Mouse (Mus musculus) hindbrain, embryonic 16.5 days (tissue): ENCODE data around the gene Mrpl55. TPM values are rescaled to one million over a fixed set of nuclear protein-coding genes. Genes with fewer than 3 reads are reported as not detected.
A peak's percentile ranks its signal among the peaks of the same experiment; 100 is the strongest.

Source experiments
- ATAC-seq: fragments of 200-750 bp; cut with Nextera tagmentation; 2 replicates; pipeline ENCODE4 v1.8.0; 2017; ENCODE audit warnings: moderate TSS enrichment, moderate library complexity
- H3K27ac ChIP-seq: fragments of 300-500 bp; sonication (generic); 2 replicates; pipeline ENCODE4 v1.5.1; 2014; ENCODE audit warnings: low read depth, mild to moderate bottlenecking, control low read depth, low read length, moderate library complexity
- H3K27me3 ChIP-seq: fragments of 300-500 bp; sonication (generic); replicated peaks from 2 replicates; pipeline ENCODE4 v1.6.1; 2014; ENCODE audit warnings: low read length; ENCODE audit not compliant: control insufficient read depth, insufficient read depth
- H3K36me3 ChIP-seq: fragments of 300-500 bp; sonication (generic); 2 replicates; pipeline ENCODE4 v1.6.1; 2014; ENCODE audit warnings: mild to moderate bottlenecking, low read length, moderate library complexity, mixed read lengths; ENCODE audit not compliant: control insufficient read depth, insufficient read depth
- H3K4me1 ChIP-seq: fragments of 300-500 bp; sonication (generic); 2 replicates; pipeline ENCODE4 v1.6.1; 2014; ENCODE audit warnings: low read depth, low read length; ENCODE audit not compliant: control insufficient read depth, insufficient read depth
- H3K4me2 ChIP-seq: fragments of 300-500 bp; sonication (generic); 2 replicates; pipeline ENCODE4 v1.6.1; 2014; ENCODE audit warnings: mild to moderate bottlenecking, low read length, control low read depth, moderate library complexity
- H3K4me3 ChIP-seq: fragments of 300-500 bp; sonication (generic); 2 replicates; pipeline ENCODE4 v1.5.1; 2014; ENCODE audit warnings: mild to moderate bottlenecking, low read length, control low read depth, moderate library complexity
- H3K9ac ChIP-seq: fragments of 300-500 bp; sonication (generic); 2 replicates; pipeline ENCODE4 v1.6.1; 2014; ENCODE audit warnings: low read depth, mild to moderate bottlenecking, control low read depth, low read length, moderate library complexity
- H3K9me3 ChIP-seq: fragments of 300-500 bp; sonication (generic); 2 replicates; pipeline ENCODE4 v1.6.1; 2014; ENCODE audit warnings: mild to moderate bottlenecking, low read length, moderate library complexity; ENCODE audit not compliant: control insufficient read depth
- WGBS: fragments of 180-500 bp; shearing (Covaris S2); extraction: QIAGEN DNeasy Blood & Tissue Kit; methylation state at CpG from one replicate; pipeline ENCODE4 v1.1.7; 2014; 5-methylcytosine and 5-hydroxymethylcytosine counted together
- polyA plus RNA-seq: library from polyadenylated mRNA; unstranded; fragments of >200 nt; fragmentation: Nextera tagmentation; extraction: Ambion mirVana; gene quantifications from 2 replicates; pipeline ENCODE4 v1.2.1, GENCODE M21; 2015

Gene Mrpl55
- polyA plus RNA-seq, 1 experiment from 2014 or later = 95.9 TPM

DNA sequence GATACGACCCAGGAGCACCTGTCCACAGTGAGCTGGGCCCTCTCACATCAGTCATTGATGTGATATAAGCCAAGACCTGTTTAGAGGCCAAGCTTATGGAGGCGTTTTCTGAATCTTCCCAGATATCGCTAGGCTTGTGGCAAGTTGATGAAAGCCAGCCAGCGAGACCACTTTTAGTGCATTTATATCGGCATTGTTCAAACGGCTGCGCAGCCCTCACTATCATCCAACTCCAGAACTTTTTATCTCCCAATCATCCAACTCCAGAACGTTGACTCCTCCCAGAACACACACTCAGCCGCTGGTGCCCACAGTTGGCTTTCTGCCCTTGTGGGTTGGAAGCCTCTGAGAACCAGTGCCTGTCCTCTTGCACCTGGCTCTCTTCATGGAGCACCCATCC, 37.9 kb upstream of the Mrpl55 start:
- Histone ChIP-seq H3K27ac (peak overlapping the region; percentile 100), H3K4me3 (no peak overlapping the region; the same call in 1 of the 2 replicates), H3K9ac (no peak overlapping the region; the same call in 1 of the 2 replicates), H3K27me3 (no peaks in the 10 kb centered on the region), H3K36me3 (no peaks in the 10 kb centered on the region), H3K4me1 (peaks cover 17% of the 10 kb centered on the region), H3K4me2 (peak overlapping the region; percentile 87), H3K9me3 (no peaks in the 10 kb centered on the region)
- ATAC-seq = no peak
- 87% methylated on average over 9 of the region's 9 CpGs for WGBS

GRCm38 (mm10) chr11:59165616-59166241, 36.6 kb upstream of the Mrpl55 start:
- Histone ChIP-seq H3K4me1 (peaks cover 17% of the 10 kb centered on the region), H3K4me3 (no peak overlapping the region), H3K9me3 (no peaks in the 10 kb centered on the region), H3K36me3 (no peaks in the 10 kb centered on the region), H3K9ac (no peak overlapping the region), H3K27me3 (no peaks in the 10 kb centered on the region), H3K27ac (no peak overlapping the region), H3K4me2 (no peak overlapping the region)
- WGBS = 30% methylated on average over 2 of the region's 2 CpGs
- ATAC-seq = no peak

GRCm38 (mm10) chr11:59169807-59170206, 32.5 kb upstream of the Mrpl55 start:
- H3K36me3 ChIP-seq = no peaks in the 10 kb centered on the region
- ATAC-seq = no peak
- 81% methylated on average over 3 of the region's 3 CpGs for WGBS

DNA sequence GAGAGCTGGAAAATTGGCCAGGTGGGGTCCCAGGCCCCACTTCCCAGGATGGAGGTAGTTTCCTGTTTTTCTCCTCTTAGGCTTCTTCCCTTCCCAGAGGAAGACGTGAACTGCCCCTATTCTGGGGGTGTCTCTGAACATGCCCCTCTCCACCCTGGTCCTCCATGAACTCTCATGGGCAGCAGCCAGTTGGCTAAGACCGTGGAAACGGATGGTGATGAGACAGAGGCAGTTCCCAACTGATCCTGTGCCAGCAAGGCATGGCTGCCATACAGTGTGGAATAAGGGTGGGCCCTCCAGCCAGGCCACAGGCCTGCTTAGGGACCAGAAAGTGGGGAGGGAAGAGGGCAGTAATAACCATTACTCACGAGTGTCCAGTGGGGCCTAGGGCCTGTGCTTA, 31.7 kb upstream of the Mrpl55 start:
- 79% methylated on average over 4 of the region's 4 CpGs for WGBS
- Histone ChIP-seq H3K9me3 (no peaks in the 10 kb centered on the region), H3K4me1 (no peaks in the 10 kb centered on the region), H3K27me3 (peaks cover 14% of the 10 kb centered on the region), H3K4me2 (no peak overlapping the region), H3K36me3 (no peaks in the 10 kb centered on the region), H3K9ac (no peak overlapping the region), H3K4me3 (no peak overlapping the region), H3K27ac (no peak overlapping the region)
- no peak for ATAC-seq

More at GRCm38 (mm10) chr11:59169807-59170206, 32.5 kb upstream of the Mrpl55 start:
- Histone ChIP-seq H3K4me1 (no peaks in the 10 kb centered on the region), H3K9me3 (no peaks in the 10 kb centered on the region), H3K4me2 (no peak overlapping the region), H3K27me3 (peaks cover 7% of the 10 kb centered on the region), H3K27ac (no peak overlapping the region), H3K4me3 (no peak overlapping the region), H3K9ac (no peak overlapping the region)

DNA sequence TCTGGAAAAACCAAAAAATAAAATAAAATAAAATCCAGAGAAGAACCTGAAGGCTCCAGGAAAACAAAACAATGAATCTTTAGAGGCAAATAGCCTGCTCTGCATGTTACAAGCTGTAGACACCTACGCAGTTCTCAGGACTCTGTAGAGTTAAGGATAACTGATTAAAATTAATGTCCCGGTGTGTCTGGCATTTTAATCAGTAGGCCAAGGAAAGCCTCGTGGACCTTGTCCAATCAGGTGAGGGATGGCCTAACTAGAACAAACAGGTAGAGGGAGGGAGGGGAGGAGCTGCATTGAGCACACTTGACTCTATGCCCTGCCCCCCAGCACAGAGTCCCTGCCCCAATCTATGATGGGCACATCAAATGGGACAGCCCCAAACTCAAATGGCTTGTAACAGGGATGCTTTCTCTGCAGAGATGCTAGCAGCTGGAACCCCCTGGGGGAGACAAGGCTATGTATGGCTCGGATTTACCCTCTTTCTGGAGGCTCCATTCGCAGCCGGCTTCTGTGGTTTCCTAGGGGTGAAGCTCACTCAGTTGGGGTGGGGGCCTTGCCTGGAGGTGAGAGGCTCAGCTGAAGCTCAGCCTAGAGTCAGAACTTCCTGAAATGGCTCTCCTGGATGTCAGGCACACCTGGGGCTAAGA, 28.0 kb upstream of the Mrpl55 start:
- Histone ChIP-seq H3K4me3 (no peak overlapping the region), H3K36me3 (no peaks in the 10 kb centered on the region), H3K9me3 (no peaks in the 10 kb centered on the region), H3K4me2 (no peak overlapping the region), H3K4me1 (peaks cover 2% of the 10 kb centered on the region; the same call in 1 of the 2 replicates), H3K27ac (no peak overlapping the region), H3K27me3 (peaks cover 48% of the 10 kb centered on the region), H3K9ac (no peak overlapping the region)
- 46% methylated on average over 6 of the region's 6 CpGs for WGBS
- no peak for ATAC-seq

GRCm38 (mm10) chr11:59176475-59176874, 25.8 kb upstream of the Mrpl55 start:
- Histone ChIP-seq H3K27me3 (peaks cover 48% of the 10 kb centered on the region), H3K9me3 (no peaks in the 10 kb centered on the region), H3K4me1 (peaks cover 2% of the 10 kb centered on the region; the same call in 1 of the 2 replicates), H3K9ac (no peak overlapping the region), H3K36me3 (no peaks in the 10 kb centered on the region), H3K4me2 (peak overlapping the region; percentile 37), H3K27ac (no peak overlapping the region), H3K4me3 (peak overlapping the region; percentile 14; the same call in 1 of the 2 replicates)
- no peak for ATAC-seq
- WGBS = 2% methylated on average over 47 of the region's 48 CpGs

DNA sequence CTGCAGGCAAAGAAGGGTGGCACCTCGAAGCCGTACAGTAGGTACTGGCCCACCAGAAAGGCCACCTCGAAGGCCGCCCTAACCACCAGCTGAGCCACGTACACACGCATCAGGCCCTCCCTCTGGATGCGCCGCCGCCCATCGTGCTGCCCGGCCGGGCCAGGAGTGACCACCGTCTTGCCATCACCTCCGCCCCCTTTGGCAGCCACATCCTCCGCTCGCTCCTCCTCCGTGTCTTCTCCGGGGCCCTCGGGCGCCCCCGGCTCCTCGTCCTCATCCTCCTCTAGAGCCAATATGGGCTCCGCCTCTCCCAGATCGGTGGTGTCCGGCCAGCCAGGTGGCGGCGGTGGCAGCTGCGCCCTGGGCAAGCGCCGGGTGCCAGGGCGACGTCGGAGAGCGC, 25.4 kb upstream of the Mrpl55 start:
- no peaks in the 10 kb centered on the region for H3K9me3 ChIP-seq
- H3K4me3 ChIP-seq = no peak overlapping the region; the same call in 1 of the 2 replicates
- no peak overlapping the region for H3K27ac ChIP-seq
- no peak for ATAC-seq
- H3K4me1 ChIP-seq = peaks cover 2% of the 10 kb centered on the region; the same call in 1 of the 2 replicates
- no peak overlapping the region; the same call in 1 of the 2 replicates for H3K4me2 ChIP-seq
- H3K9ac ChIP-seq = no peak overlapping the region
- peaks cover 46% of the 10 kb centered on the region for H3K27me3 ChIP-seq
- 6% methylated on average over 33 of the region's 34 CpGs for WGBS
- H3K36me3 ChIP-seq = no peaks in the 10 kb centered on the region

GRCm38 (mm10) chr11:59182864-59183331, 19.4 kb upstream of the Mrpl55 start, which contains the start of gene Gjc2:
TSS of gene Gjc2 (minus strand) at chr11:59183213.
- Histone ChIP-seq H3K27ac (no peak within 1 kb of the TSS), H3K4me1 (no peaks in the 10 kb centered on the region; the same call in 1 of the 2 replicates), H3K36me3 (peaks cover 17% of the 10 kb centered on the region), H3K27me3 (peaks cover 11% of the 10 kb centered on the region), H3K4me3 (no peak within 1 kb of the TSS), H3K4me2 (no peak within 1 kb of the TSS), H3K9ac (no peak within 1 kb of the TSS; the same call in none of the 2 replicates), H3K9me3 (no peaks in the 10 kb centered on the region)
- no peak for ATAC-seq
- WGBS = 44% methylated on average over 3 of the region's 3 CpGs

GRCm38 (mm10) chr11:59183821-59184220, 18.5 kb upstream of the Mrpl55 start:
- peaks cover 17% of the 10 kb centered on the region for H3K36me3 ChIP-seq
- no peak overlapping the region for H3K9ac ChIP-seq
- peak; percentile 43; the same call in 1 of the 2 replicates for ATAC-seq
- 28% methylated on average over 3 of the region's 3 CpGs for WGBS
- no peak overlapping the region for H3K27ac ChIP-seq
- H3K9me3 ChIP-seq = no peaks in the 10 kb centered on the region
- no peak overlapping the region for H3K4me3 ChIP-seq
- H3K4me2 ChIP-seq = no peak overlapping the region
- peaks cover 2% of the 10 kb centered on the region; the same call in 1 of the 2 replicates for H3K27me3 ChIP-seq
- no peaks in the 10 kb centered on the region; the same call in 1 of the 2 replicates for H3K4me1 ChIP-seq
